Mouse (Mus musculus) embryo, embryonic 11.5 days (tissue): ENCODE measurements around the gene Fgfr1op.

Source experiments
- DNase-seq: peaks from one replicate; pipeline ENCODE4 v3.0.0-alpha.2; 2012; ENCODE audit warnings: low read depth, low spot score

Fgfr1op gene

DNA sequence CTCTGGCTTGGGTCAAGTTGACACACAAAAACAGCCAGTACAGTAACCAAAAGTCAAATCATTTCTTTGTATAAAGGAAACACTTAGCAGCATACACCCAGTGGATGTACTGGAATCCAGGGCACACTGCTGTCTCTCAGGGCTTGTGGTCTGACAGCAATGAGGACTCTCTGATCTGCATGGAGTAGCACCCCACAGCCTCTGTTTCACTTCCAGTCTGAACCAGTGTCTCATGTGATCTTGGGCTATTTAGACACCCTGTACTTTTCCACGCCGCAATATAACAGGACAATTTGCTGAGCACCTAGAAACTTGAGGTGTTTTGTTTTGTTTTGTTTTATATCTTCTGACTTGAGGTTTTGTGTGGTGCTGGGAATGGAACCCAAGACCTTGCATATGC is 59.9 kb downstream of the Fgfr1op start:
- DNase-seq: no peak

- no peak for DNase-seq
Measured at GRCm38 (mm10) chr17:8225746-8226145, 60.4 kb downstream of the Fgfr1op start.

GRCm38 (mm10) chr17:8228622-8229021 is 63.3 kb downstream of the Fgfr1op start:
- DNase-seq: no peak

DNA sequence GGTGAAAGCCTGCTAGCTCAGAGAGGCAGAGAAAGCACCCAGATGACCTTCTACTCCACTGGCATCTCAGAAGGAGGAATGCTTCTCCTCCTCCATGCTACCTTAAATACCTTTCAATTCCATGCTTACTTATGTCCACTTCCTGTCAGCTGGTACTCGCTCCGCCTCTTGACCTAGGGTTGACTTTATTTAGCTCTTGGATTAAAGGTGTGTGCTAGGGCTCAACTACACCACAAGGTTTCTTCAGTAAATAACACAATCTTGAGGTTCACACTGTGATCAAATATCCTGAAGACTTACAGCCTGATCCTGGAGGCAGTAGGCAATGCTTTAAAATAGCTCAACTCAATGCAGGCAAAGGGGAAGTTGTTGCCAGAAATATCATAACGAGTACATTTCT is 64.3 kb downstream of the Fgfr1op start:
- DNase-seq: no peak

- no peak for DNase-seq
Measured at GRCm38 (mm10) chr17:8232089-8232488, 66.8 kb downstream of the Fgfr1op start.

GRCm38 (mm10) chr17:8233618-8234214 is 68.4 kb downstream of the Fgfr1op start:
- no peak for DNase-seq

- DNase-seq: no peak
Measured at GRCm38 (mm10) chr17:8234537-8234936, 69.2 kb downstream of the Fgfr1op start.

DNA sequence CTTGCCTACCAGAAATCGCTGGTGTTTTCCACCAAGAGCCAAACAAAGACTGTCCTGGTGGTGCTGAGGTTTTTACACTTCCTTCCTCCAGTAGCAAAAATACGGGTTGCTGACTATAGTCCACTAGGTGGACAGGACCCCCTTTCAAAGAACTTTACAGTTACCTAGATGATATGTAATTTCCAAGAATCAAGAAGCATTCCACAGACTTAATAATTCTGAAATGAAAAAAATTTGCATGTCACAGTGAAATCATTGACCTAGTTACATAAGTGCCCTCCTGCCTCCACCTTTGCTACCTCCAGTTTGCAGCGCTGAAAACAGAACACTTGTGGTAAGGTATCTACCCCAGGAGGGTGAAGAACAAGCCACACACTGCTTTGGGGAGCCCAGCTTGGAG is 70.4 kb downstream of the Fgfr1op start, which contains the start of gene Ccr6:
Ccr6 (plus strand) TSS at position 301 of the 400 bp plus-strand sequence.
- DNase-seq: no peak

DNA sequence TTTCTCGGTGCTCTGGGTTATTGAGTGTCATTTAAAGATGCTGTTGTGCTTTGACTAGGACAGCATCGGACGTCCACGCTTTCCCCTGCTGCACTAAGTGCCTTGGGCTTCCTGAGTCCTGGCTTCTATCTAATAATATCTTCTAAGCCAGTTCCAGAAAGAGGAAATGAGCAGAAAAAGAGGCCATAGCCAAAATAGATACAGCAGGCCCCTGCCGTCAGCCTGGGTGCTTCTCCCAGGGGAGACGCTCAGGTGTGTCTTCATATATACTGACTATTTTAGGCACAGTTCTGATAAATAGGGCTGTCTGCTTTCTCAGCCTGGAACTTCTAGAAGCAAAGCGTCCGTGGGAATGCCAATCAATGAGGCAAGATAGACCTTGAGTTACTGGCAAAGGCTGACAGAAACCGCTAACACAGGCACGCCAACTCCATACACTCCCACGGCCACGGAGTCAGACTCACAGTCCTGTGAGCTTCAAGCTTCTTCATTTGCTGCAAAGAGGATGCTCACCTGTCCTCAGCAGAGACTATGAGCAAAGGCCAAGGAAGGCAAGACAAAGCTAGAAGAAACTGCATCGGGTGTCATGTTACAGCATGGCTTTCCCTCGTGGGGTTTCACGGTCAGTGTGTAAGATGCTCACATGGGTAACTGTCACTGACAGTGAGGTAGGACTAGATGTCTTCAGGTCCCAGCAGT is 72.9 kb downstream of the Fgfr1op start:
- no peak for DNase-seq

DNA sequence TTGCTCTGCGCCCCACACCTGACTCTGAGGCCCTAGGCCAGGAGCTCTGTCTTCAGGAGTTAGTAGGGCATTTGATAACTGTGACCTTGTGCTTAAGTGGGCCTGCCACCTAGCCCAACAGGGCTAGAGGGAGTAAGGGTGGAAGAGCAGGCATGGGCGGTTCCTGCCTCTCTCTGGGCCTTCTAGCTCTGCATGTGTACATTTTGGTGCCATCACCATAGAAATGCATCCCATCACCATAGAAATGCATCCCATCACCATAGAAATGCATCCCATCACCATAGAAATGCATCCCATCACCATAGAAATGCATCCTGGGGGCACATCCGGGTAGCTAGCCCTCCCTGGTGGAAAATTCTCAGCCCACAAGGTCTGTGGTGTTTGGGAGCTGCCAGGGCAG is 74.3 kb downstream of the Fgfr1op start:
- DNase-seq: no peak

- DNase-seq: no peak
Measured at GRCm38 (mm10) chr17:8240517-8240916, 75.2 kb downstream of the Fgfr1op start.

- DNase-seq: no peak
Measured at GRCm38 (mm10) chr17:8241645-8242044, 76.3 kb downstream of the Fgfr1op start.

- no peak for DNase-seq
Measured at GRCm38 (mm10) chr17:8242186-8242585, 76.9 kb downstream of the Fgfr1op start.

DNA sequence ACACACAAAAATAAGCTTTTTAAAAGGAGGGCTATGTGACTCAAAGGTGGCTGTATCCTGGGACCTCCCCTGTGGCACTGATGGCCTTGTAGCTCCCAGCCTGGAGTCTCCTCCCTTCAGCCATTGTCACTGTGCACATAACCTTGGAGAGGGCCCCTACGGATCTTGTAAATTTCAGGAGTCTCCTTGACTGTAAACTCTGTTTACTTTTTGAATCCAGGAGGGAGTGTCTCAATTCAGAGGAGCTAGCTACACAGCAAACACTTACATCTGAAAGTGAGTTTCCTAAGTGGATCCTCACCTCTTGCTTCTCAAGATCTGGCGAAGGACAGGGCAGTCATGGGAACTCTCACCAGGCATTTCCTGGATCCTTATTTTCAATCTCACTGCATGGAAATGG is 78.8 kb downstream of the Fgfr1op start:
- DNase-seq: no peak

DNA sequence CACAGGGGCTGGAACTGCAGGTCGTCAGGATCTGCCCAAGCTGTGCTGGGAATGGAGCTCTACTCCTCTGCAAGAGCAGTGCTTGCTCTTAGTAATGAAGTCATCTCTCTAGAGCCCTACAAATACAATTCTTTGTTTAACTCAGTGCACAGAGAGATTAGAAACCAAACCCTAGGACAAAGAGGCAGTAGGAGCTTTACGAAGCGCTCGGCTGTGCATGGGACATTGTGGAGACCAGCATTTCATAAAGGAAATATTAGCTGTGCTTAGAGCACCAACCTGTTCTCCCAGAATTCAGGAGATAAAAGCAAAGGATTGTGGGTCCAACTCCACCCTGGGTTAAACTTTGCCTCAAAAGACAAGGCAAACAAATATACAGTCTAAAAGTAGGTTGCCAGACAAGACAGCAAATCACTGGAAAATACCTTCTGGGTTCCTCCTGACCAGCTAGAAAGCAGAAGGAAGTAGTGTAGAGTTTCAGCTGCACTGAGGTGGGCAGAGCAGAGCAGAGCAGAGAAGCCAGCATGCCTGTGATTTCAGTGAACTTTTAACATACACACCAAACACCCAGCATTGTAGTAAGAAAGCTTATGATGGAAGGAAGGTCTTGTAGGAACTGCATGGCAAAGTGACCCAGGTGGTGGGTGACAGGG is 80.9 kb downstream of the Fgfr1op start:
- DNase-seq: no peak
